Mouse (Mus musculus) MEL (cell line): ENCODE results near the gene Arl5b.
A peak's percentile ranks its signal among the peaks of the same experiment; 100 is the strongest.

Source experiments
- CTCF ChIP-seq, 3 experiments: IDR thresholded peaks in 2 of 3; conservative IDR thresholded peaks in 1 of 3; 2 replicates each; pipeline ENCODE4 v1.5.1; 2011 to 2012; ENCODE audit warnings: low read length in 3 of 3, low read depth in 2 of 3, mild to moderate bottlenecking in 2 of 3, improper control_type of control experiment in 1 of 3, inconsistent platforms in 1 of 3, mixed read lengths in 1 of 3, moderate library complexity in 1 of 3; ENCODE audit not compliant: control insufficient read depth in 1 of 3, insufficient read depth in 1 of 3, poor library complexity in 1 of 3, severe bottlenecking in 1 of 3
- E2F4 ChIP-seq: IDR thresholded peaks from 2 replicates; pipeline ENCODE4 v1.6.1; 2011; ENCODE audit warnings: low read depth, low read length, improper control_type of control experiment, borderline replicate concordance
- GABPA ChIP-seq: IDR thresholded peaks from 2 replicates; pipeline ENCODE4 v1.6.1; 2012; ENCODE audit warnings: low read depth, mild to moderate bottlenecking, inconsistent platforms, low read length, improper control_type of control experiment, moderate library complexity
- HCFC1 ChIP-seq: IDR thresholded peaks from 2 replicates; pipeline ENCODE4 v1.6.1; 2012; ENCODE audit warnings: low read depth, mild to moderate bottlenecking, inconsistent platforms, low read length, improper control_type of control experiment, moderate library complexity
- KAT2A ChIP-seq: conservative IDR thresholded peaks from 2 replicates; pipeline ENCODE4 v1.6.1; 2012; ENCODE audit warnings: low read depth, low read length, improper control_type of control experiment, inconsistent platforms
- MAX ChIP-seq: IDR thresholded peaks from 2 replicates; pipeline ENCODE4 v1.6.1; 2011; ENCODE audit warnings: low read length, improper control_type of control experiment
- MEF2A ChIP-seq: IDR thresholded peaks from 2 replicates; pipeline ENCODE4 v1.6.1; 2014; ENCODE audit warnings: low read depth, mild to moderate bottlenecking, inconsistent platforms, low read length, improper control_type of control experiment; ENCODE audit not compliant: poor library complexity, insufficient replicate concordance, severe bottlenecking; ENCODE audit errors: extremely low read depth
- POLR2A ChIP-seq, 2 experiments: IDR thresholded peaks; 2 replicates each; pipeline ENCODE4 v1.6.1; 2011 to 2012; ENCODE audit warnings: low read length in 2 of 2, mild to moderate bottlenecking in 2 of 2, control low read depth in 1 of 2, improper control_type of control experiment in 1 of 2, low read depth in 1 of 2, moderate library complexity in 1 of 2; ENCODE audit not compliant: control insufficient read depth in 1 of 2, insufficient read depth in 1 of 2, poor library complexity in 1 of 2
- SMC3 ChIP-seq: IDR thresholded peaks from 2 replicates; pipeline ENCODE4 v1.6.1; 2011; ENCODE audit warnings: low read depth, low read length, improper control_type of control experiment
- TBP ChIP-seq: IDR thresholded peaks from 2 replicates; pipeline ENCODE4 v1.8.0; 2011; ENCODE audit warnings: low read depth, low read length, improper control_type of control experiment
- USF1 ChIP-seq: IDR thresholded peaks from 2 replicates; pipeline ENCODE4 v1.6.1; 2014; ENCODE audit warnings: low read depth, mild to moderate bottlenecking, inconsistent platforms, low read length, improper control_type of control experiment, moderate library complexity
- ZNF384 ChIP-seq: IDR thresholded peaks from 2 replicates; pipeline ENCODE4 v1.6.1; 2012; ENCODE audit warnings: low read depth, mild to moderate bottlenecking, inconsistent platforms, low read length, improper control_type of control experiment

DNA sequence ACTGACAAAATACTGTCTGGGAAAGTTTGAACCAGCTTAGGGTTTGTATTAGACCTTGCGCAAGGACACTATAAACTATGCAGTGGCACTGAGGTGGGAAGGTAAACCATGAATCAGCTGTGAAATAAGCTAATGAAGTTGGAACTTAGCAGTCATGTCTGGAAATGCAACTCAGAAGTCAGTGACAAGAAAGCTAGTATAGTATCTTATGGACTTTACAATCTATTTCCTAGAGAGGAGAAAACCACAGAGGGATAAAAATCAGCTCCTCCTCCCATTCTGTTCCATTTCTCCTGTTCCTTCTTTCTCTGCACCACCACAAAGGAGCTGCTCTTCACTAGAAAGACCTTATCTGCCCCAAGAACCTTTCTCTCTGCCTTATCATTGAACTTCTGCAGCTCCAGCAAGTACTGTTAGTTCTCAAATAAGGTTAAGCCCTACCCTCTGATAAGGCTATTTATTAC is 72.1 kb downstream of the Arl5b start:
- no peak for TF ChIP-seq HCFC1
- no peak for TF ChIP-seq USF1
- no peak for TF ChIP-seq ZNF384
- TF ChIP-seq POLR2A (IDR thresholded peaks at IDR 0.05; ENCODE audit: control insufficient read depth in 1 of 2, insufficient read depth in 1 of 2, low read depth in 1 of 2, low read length in 2 of 2, poor library complexity in 1 of 2): no peak
- TF ChIP-seq CTCF (IDR thresholded peaks at IDR 0.05 in 2 of 3, conservative IDR thresholded peaks at IDR 0.05 in 1 of 3; ENCODE audit: control insufficient read depth in 1 of 3, insufficient read depth in 1 of 3, low read depth in 2 of 3, low read length in 3 of 3, poor library complexity in 1 of 3, severe bottlenecking in 1 of 3): no peak
- TF ChIP-seq MAX: no peak
- no peak for TF ChIP-seq GABPA
- TF ChIP-seq KAT2A: no peak
- TF ChIP-seq SMC3: no peak
- no peak for TF ChIP-seq TBP
- peak; percentile 76; the same call in 1 of the 2 replicates for TF ChIP-seq MEF2A
- TF ChIP-seq E2F4: no peak
